Mouse (Mus musculus) cerebellum, adult 9-10 months (tissue): Measurements from ENCODE around the gene Aox2.
A peak's percentile ranks its signal among the peaks of the same experiment; 100 is the strongest.
"Not testable (repeated sequence)": the region's sequence is repeated elsewhere in the genome, so short reads cannot be mapped to it uniquely, and the experiment has no call there.

ENCODE experiments used
- DNase-seq: peaks from one replicate; pipeline ENCODE4 v3.0.0; 2022

The Aox2 gene

DNA sequence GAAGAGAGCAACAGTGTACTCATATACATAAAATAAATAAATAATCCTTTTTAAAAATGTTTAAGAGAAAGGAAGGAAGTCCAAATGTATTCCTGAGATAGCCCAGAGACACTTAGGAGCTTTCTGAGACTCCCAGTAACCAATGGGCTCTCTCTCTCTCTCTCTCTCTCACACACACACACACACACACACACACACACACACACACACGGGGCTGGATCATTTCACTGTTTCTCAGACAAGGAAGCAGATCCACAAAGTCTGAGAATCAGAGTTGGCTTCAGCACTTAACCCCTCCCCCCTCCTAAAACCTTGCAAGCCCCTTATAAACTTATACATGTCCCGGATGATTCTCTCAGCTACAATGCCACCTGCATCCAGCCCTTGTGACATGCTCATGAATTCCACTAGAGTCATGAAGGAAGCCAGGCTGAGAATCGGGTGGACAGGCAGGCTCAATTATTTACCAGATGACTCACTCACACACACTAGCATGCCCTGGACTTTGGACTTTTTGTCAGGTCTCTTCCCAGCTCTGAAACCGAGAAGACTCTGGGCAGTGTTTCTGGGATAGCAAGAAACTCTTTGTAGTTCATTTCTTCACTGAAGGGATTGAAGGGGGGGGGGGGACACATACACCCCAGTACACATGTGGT, 75.2 kb downstream of the Aox2 start:
- no peak for DNase-seq

DNA sequence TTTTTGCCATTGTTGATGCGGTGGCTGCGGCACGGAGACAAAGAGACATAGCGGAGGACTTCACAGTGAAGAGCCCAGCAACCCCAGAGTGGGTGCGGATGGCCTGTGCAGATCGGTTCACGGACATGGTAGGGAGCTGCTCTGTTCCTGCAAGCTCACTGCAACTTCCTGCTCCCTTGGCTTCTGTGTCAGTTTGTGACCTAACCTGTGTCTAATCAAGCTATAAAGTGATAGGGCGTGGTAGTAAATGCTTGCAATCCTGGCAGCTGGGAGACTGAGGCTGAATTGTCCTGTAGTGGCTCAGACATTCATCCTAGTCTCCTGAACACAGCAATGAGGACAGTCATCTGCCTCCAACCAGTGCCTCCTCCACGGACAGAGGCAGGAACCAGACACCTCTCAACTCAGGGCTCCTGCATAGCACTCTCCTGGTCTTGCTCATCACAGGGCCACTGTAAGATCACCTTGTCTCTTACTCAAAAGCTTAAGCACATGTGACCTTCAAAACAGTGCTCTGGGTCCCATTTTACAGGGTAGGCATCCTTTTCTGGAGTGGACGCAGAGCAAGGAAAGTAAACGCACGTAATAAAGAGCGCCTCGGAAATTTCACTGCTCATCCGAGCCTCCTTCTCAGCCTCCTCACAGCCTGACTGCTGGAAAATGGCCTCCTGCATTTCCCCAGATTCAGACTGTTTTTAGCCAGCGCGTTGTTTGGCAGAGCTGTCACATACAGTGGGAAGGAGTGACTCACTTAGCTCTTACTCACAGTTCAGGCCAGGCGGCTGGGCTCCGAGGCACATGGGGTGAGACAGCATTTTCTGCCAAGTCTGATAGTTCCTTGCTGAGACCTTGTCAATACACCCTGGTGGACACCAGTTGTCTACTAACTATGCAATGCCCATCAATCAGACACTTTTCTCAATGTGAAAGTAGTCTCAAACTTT, 81.1 kb downstream of the Aox2 start:
- DNase-seq, result no peak

DNA sequence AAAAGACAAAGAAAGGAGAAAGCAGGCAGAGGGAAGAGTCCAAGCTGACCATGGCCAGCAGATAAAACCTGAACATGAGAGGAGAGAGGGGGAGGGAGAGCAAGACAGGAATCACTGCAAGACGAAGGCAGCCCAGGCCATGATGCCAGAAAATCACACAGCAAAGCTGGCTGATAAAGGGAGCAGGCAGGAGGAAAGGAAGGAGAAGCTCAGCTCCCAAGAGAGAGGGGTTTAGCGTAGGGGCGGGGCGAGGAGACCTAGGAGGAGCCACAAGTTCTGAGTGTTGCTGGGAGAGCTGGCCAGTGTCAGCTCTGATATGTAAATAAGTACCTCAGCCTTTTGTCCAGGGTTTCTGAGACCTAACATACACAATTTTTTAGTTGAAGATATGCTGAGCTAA, 84.2 kb downstream of the Aox2 start:
- DNase-seq, result no peak

DNA sequence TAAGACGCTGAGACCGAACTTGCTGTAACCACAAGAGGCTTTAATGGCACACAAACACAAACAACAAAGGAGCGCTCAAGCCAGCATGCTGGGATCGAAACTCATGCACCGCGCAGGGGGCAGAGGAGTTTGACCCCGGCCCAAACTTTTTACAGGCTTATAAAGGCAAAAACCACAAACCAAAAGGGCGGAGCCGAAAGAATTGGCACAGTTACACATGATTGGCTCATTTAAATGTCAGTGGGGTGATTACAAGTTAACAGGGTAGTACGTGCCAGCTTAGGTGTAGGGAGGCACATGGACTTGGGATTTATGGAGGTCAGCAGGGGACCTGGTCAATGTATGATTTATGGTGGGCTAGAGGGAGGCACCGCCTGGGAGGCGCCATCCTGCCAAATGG, 86.4 kb downstream of the Aox2 start:
- DNase-seq, result no peak

DNA sequence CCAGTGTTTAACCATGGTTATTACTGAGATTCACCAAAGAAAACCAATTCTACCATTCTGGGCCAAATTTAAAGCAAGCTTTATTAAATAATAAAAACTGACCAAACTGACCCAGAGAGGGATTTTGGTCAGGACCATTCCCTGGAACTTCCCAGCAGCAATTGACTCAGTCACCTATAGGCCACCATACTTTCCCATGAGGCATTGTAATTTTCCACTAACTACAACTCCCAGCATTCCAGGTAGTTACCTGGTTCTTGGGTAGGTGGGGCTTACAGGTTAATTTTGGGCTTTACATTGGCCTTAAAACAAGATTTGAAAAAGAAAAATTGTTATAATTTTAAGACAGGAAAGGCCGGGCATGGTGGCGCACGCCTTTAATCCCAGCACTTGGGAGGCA, 87.7 kb downstream of the Aox2 start:
- DNase-seq, result no peak

DNA sequence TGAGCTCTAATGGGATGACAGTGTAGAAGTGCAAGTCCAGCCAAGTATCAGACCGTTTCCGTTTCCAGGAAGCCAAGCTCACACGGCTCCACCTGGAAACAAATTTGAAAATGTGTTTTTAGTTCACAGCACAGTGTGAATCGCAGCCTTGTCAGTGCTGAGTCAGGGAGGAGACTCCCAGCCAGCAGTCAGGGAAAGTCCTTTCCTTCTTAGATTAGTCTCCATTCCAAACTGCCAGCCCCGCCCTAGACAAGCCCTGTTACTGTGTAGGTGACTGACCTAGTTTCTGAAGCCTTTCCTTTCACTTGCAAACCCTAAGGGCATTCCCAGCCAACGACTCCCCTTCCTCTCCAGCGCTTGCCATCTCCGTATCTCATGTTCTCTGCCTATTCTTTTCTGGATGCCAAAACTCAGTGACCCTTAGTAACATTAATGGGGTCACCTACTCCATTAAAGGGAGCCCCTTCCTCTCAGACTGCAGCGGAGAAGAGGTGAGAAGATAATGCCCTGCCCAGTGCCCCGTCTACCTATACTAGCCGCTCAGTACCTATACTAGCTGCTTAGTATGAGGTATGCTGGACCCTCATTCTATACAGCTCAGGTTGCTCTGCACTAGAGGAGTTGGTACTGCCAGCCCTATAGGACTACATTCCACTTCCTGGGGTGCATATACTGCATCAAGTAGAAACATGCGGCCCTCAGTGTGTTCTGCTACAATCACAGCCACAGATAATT, 88.8 kb downstream of the Aox2 start:
- no peak for DNase-seq

DNA sequence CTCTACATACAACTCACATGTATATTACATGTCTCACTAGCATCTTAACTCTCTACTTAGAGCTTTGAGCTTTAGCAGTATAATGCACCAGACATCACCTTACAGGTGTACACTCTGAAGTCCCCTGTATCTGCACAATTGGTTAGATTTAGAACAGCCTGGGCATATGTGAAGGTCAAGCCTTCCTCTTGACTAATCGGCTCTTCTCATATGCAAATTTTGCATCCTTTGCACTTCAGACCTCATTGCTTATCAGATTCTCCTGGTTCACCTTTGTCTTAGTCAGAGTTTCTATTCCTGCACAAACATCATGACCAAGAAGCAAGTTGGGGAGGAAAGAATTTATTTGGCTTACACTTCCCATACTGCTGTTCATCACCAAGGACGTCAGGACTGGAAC, 91.6 kb downstream of the Aox2 start:
- DNase-seq, result no peak

DNA sequence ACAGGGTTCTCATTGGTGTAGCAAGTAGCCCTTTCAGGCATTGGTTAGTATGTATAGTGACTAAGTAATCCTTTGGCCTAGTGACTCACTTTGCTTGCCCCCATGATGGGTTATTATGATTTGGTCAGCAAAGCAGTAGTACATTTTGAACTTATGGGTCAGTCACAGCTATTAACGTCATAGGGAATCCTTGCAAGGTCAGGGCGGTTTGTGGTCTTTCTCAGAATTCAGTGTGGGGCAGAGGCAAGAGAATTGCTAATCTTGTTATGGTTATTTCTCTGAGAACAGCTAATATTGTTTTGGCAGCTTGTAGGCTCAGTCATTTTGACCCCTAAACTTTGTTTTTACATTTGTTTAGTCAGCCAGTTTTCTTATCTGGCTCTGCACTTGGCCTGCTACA, 96.1 kb downstream of the Aox2 start:
- DNase-seq, result not testable (repeated sequence)

DNA sequence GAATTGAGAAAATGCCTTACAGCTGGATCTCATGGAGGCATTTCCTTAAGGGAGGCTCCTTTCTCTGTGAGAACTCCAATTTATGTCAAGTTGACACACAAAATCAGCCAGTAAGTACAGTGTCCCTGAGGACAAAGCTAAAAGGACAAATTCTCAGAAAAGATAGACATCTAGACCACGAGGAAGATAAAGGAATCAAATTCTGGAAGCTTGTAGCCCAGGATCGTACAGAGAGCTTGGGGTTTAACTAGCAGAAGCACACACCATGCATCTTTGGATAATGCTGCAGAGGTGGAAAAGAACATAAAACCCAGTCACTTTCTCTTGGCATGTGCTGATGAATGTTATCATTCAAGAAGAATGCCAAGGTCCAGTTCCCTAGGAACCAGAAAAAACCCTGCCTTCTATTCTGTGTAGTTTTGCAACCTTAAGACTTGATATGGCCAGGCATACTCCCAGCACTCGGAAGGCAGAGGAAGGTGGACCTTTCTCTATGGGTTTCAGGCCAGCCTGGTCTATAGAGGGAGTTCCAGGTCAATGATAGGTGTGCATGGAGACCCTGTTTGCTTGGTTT, 97.5 kb downstream of the Aox2 start:
- DNase-seq, result no peak

DNA sequence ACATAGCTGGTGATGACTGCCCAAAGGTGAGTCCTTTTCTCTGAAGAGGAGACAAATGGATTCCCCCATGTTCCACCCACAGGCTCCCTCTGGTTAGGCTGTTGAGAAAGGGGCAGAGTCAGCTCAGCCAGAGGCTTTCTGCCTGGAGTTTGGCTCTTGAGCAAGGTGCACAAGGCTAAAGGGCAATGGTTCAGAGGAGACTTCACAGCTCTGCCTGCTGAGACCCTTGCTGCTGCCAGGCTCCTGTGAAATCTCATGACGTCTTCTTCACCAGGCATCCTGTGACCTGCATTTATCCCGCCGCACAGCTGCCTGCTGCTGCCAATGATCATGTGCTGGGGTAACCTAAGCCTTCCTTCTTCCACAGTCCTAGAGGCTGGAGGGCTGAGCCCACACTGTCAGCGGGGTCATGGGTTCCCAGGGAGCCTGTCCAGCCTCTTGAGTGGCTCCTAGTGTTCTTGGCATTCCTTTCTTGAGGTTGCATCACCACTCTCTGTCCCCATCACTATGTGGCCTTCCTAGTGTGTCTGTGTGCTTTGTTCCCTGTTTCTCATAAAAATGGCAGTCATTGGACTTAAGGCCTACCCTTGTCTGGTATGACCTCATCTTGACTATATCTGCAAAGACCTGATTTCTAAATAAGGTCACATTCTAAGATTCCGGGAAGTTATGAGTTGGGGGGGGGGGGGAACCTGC, 104.6 kb downstream of the Aox2 start:
- DNase-seq, result no peak

DNA sequence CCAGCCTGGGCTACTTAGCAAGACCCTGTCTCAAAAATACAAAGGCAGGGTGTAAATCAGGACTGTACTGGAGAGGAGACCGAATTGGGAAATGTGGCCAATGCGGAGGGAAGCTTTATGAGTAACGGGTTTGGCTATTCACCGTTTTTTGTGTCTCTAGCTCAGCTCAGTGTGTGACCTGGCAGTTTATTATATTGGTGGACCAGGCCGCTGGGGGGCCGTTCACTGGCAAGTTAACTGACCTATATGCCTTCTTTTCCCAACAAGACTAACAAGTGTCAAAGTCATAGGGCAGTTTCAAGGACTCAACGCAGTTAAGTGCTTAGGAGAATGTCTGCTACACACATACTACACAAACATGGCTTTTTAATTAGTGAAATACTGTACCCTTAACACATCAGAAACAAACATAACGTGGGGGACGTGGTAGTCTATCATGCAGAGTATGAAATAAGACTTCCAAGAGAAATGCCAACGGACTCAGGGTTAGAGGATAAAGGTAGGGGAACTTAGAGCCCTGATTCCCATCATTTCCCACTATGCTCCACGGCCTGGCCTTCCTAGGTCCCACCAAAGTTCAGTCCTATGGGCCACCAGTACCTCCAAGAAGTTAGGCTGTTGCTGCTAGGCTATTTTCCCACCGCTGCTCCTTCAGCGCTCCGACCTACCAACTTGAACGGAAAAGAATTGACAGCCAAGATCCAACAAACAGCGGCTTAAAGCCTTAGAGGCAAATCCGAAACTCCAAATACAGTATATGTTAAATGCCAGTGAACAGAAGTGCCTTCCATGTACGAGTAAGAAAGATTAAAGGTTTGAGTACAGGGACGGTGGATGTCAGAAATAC, 113.5 kb downstream of the Aox2 start:
- DNase-seq, result peak; percentile 23

DNA sequence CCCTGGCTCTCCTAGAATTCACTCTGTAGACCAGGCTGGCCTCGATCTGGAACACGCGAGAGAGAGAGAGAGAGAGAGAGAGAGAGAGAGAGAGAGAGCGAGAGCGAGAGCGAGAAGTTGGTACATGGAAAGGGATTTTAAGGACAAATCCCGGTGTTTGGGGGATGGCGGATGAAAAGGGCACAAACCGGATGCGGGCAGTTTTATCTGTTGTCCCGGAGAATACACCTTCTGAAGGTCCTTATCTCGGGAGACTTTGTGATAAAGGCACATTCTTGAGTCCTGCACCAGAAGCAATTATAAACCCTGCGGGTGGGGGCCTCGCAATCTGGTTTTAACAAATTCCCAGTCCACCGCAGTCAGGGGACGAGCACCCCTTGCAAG, 114.1 kb downstream of the Aox2 start:
- DNase-seq, result no peak

DNA sequence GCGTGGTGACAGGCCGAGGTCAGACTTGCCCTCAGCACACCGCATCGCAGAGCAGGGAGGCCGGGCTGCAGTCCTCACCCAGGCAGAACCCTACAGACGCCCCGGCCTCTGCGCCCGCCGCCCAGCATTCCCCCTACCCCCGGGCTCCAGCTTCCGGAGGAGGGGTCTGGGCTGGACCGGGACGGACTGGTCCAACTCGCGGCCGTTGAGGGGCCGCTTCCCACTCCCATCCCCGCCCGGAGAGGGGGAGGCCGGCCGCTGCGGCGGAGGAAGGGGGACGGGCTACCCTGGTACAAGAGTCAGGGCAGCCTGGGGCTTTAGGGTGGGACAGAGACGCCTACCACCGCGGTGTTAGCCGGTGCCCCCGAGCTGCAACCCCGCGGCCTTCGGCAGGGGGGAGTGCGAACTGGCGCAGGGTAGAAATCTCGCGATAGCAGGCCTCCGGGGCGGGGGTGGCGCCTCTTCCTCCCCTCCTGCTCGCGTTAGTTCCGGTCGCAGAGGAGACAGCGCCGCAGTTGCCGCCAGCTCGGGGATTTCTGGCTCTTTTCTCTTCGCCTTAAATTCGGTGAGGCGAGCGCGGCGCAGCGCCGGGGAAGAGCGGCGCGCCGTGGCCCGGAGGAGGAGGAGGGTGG, 114.6 kb downstream of the Aox2 start, which contains the start of gene Bzw1:
TSS of gene Bzw1 (plus strand) at position 247 of the 632 bp plus-strand sequence.
- DNase-seq, result peak; percentile 91

DNA sequence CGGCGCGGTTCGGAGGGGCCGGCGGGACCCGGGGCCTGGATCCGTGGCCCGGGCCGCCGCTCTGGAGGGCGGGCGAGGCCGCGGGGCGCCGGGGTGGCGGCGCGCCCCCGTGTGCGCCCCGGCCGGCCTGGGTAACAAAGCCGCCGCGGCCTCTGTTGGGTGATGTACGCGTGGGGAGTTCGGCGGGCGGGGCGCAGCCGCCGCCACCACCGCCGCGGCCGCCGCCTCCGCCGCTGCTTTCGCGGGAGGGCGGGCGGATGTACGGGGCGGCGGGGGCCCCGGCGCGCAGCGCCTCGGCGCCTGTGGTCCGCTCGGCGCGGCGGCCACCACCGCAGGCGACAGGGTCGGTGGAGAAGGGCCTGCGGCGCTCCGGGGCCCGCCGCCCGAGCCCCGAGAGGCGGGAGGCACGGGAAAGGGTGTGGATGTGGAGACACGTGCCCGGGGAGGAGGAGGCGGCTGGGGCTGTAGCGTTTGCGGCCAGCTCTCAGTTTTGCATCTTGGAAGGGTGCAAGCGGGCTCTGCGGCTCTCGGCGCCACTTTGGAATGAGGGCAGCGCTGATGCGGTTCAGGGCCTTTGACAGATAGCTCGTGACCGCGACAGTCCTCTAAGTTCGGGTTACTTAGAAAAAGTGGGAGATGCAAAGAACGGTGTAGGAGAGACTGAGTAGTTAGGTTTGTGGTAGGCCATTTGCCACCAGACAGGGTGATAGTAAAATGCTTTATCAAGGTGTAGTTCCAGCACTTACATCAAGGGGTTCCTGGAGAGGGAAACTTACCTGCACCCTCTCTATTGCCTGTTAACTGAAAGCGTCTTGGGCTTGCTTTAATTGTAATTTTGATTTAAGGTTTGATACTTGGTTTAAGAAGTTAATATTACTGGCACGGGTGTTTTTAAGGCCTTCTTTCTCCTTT, 115.4 kb downstream of the Aox2 start:
- DNase-seq, result peak; percentile 48

DNA sequence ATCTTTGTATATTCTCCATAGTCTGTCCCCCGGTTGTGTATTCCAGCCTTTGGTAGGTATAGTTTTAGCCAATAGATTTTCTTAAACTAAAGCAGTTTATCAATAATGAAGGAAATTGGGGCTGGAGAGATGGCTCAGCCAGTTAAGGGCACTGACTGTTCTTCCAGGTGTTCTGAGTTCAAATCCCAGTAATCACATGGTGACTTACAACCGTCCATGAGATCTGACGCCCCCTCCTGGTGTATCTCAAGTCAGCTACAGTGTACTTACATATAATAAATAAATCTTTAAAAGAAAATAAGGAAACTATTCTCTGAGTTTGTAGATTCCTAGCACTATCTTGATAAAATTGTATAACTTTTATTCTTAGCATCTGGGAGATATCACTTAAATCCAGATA, 117.2 kb downstream of the Aox2 start:
- no peak for DNase-seq

DNA sequence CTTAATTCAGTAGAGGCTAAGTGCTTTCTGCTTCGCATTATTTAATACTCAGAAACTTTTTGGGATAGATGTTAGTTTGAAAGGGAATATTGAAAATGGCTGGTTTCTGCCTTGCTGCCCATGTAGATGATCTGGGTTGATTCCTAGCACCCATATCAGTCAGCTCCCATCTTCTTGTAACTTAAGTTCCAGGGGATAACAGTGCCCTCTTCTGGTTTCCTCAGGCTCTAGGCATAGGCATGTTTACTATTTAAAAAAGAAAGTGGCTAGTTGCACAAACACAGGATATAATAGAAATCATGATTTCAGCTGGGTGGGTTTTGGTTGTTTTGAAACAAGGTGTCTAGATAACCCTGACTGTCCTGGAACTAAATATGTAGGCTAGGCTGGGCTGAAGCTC, 118.1 kb downstream of the Aox2 start:
- DNase-seq, result no peak

DNA sequence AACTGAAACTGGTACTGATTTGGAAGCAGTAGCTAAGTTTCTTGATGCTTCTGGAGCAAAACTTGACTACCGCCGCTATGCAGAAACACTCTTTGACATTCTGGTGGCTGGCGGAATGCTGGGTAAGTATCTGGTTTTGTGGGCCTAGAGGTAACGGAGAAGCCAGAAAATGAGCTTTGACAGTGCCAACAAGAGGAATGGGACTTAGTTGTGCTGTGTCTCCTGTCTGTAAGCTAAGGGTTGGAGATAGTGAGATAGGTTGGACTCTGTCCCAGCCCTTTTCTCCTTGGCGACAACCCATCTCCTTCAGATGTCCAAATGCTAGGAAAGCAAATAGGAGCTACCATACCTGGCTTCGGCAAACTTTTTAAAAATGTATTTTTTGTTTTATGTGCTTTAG, 119.6 kb downstream of the Aox2 start:
- DNase-seq, result no peak

DNA sequence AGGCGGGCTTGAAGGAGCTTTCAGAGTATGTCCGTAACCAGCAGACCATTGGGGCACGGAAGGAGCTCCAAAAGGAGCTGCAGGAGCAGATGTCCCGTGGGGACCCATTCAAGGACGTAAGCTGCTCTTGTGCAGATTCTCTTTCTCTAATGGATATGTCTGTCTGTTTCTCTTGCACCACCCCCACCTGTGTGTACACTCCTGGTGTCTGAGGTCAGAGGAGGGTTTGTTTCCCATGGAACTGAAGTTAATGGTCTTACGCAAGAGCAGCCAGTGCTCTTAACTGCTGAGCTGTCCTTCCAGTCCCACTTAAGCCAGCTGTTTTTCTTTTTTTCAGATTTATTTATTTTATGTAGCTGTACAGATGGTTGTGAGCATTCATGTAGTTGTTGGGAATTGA, 123.3 kb downstream of the Aox2 start:
- DNase-seq, result no peak

DNA sequence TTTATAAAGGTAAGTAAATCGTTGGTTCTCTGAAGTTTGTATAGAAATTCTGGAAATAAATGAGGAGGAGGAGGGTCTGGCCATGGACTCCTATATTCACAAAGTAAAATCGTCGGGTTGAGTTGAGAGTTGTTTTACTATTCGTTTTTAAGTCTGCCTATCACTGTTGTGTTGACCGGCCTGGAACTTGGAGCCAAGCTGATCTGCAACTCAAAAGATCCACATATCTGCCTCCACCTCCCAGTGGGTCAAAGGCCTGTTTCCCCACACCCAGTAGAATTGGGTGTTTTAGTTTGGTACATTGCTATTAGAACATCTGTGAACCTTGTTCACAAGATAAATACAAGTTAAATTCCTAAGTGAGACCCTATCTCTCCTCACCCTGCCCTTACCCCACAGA, 125.6 kb downstream of the Aox2 start:
- no peak for DNase-seq

DNA sequence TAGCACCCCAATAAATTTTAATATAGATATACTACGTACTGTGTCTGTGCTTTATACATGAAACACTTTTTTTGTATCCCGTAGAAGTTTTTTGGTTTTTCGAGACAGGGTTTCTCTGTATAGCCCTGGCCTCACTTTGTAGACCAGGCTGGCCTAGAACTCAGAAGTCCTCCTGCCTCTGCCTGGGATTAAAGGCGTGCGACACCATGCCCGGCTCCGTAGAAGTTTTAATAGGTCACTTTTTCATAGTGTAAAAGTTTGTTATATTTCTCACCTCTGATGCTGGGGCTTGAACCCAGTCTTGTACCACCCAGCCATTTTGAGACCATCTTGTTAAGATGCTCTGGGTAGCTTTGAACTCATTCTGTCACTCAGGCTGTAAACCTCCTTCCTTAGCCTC, 129.2 kb downstream of the Aox2 start:
- no peak for DNase-seq
